Mouse (Mus musculus): ENCODE measurements at regions not wholly inside any gene's neighbourhood (a gene's known extent, or its start where the extent isn't known, plus 50 kb on each side); places are given as distances from the start of the nearest gene placed in this dataset.

GRCm38 (mm10) chr19:56010766-56011165 lies 269.1 kb downstream of the Tcf7l2 start:
- TF ChIP-seq POLR2A (IDR thresholded peaks at IDR 0.05; ENCODE audit: low read depth, low read length) (no peak), CTCF (IDR thresholded peaks at IDR 0.05; ENCODE audit: extremely low read depth, insufficient read depth, insufficient read length, insufficient replicate concordance) (no peak)
